Mouse (Mus musculus) thymus, postnatal 36 days (tissue): Measurements from ENCODE around the gene Ecsit.

Experiments used
- DNase-seq, 2 experiments: peaks; one replicate each; pipeline ENCODE4 v3.0.0; 2022; ENCODE audit warnings: mixed read lengths in 2 of 2

Gene Ecsit

GRCm38 (mm10) chr9:22050351-22050889 is 34.8 kb downstream of the Ecsit start:
- peak; percentile 27 to 56 for DNase-seq

DNA sequence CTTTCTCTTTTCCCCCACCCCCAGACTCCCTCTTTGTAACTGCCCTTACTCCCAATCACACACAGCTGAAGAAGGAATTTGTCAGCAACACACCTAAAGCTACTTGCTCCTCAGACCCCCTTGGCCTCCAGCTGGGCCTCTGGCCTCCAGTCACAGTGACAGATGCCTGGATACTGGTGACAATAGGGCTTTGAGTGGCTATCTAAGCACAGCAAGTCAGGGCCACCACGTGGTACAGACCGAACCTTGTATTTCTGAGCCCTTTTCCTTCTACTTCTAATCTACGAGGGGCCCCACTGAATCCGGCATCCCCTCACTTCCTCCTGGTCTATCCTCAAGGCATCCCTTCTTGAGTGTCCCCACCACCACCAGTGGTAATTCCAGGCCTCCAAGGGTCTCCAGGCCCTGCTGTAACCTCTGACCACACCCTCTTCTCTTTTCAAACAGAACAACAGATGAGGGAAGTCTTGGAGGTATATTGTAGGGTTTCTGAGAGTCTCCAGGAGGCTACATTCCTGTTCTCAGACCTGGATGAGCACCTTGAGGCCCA is 35.4 kb downstream of the Ecsit start:
- DNase-seq: no peak

GRCm38 (mm10) chr9:22049315-22049714 is 35.9 kb downstream of the Ecsit start:
- no peak for DNase-seq

DNA sequence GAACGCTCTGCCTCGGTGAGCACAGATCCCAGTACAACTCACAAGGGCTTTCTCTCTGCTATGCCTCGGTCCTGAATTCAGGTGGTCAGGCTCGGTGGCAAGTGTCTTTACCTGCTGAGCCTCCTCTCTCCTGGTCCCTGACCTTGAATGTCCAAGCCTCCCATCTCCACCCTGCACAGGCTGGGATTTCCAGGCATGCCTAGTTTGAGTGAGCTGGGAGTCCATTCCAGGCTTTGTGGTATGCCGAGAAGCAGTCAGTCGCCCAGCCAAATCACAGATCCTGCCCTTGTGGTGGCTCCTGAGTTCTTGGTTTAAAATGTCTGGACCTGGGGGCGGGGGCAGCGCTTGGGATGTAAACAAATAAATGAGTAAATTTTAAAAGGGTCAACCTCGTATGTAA is 37.9 kb downstream of the Ecsit start:
- no peak for DNase-seq

DNA sequence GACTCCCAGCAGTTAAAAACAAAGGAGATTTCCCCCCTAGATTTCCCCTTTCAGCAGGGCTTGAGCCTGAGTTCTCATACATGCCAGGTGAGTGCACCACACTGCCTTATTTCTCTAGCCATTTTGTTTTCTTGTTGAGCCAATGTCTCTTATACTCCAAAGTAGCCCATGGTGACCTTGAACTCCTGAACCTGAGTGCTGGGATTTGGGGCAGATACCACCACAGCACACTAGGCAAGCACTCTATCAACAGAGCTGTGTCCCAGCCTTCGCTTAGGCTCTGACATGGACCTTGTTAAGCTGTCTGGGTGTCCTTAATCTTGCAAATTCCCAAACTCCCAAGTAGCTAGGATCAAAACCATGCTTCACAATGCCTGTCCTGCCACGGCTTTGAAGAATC is 43.4 kb downstream of the Ecsit start:
- no peak for DNase-seq

GRCm38 (mm10) chr9:22037826-22038225 is 47.4 kb downstream of the Ecsit start:
- DNase-seq: no peak

- no peak for DNase-seq
Measured at GRCm38 (mm10) chr9:22035300-22036044, 49.8 kb downstream of the Ecsit start.

DNA sequence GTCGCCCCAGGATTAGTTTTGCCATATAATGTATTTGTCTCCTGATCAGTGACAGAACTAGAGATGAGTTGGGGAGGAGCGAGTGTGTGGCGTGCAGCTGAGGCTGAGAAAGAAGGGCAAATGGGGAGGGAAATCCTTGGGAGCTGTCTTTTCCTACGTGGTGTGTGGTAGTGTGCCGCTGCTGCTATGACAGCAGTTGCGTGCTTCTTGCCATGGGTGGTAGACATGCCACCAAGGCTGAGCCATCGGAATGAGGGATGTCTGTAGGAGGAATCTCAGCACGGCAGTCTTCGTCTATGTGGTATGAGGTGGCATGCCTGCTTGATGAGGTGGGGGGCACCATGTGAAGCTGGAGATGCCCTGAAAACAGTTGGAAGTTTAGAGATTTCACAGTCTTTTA is 54.9 kb downstream of the Ecsit start:
- no peak for DNase-seq

GRCm38 (mm10) chr9:22028467-22028866 is 56.8 kb downstream of the Ecsit start:
- DNase-seq: no peak

DNA sequence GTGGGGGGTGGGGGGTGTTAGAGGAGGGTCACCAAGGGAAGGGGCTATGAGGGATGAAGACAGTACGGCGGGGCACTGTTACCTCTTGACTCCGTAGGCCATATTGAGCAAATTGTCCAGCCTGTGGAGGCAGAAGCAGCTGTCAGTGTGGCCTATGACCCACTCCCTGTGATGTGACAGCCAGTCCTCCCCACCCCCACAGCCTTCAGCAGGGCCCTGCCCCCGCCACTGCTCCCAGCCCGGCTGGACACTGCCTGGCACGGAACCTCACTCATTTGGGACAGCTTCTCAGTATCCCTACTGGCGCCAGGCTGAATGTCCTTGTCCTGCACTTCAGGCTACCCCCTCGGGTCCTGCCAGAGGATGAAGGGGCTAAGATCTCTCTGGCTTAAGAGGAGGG is 60.6 kb downstream of the Ecsit start:
- DNase-seq: no peak
